Mouse (Mus musculus) liver, adult 2 months (tissue): ENCODE results near the gene Plekha1. TPM values are rescaled to one million over a fixed set of nuclear protein-coding genes. Genes with fewer than 3 reads are reported as not detected.

Experiments used
- DNase-seq: peaks from one replicate; pipeline ENCODE4 v3.0.0-alpha.2; 2011; ENCODE audit warnings: low read depth, low spot score; ENCODE audit errors: extremely low read depth
- H3K27ac ChIP-seq: fragments of 200-500 bp; replicated peaks from 2 replicates; pipeline ENCODE4 v1.5.1; 2012; ENCODE audit warnings: low read depth, mild to moderate bottlenecking, control low read depth, inconsistent platforms, low read length; ENCODE audit not compliant: insufficient read depth
- H3K27me3 ChIP-seq: fragments of 200-500 bp; 2 replicates; pipeline ENCODE4 v1.6.1; 2012; ENCODE audit warnings: mild to moderate bottlenecking, moderate library complexity, low read length, inconsistent platforms; ENCODE audit not compliant: control insufficient read depth, insufficient read depth
- H3K36me3 ChIP-seq: fragments of 200-500 bp; 2 replicates; pipeline ENCODE4 v1.6.1; 2012; ENCODE audit warnings: low read length, inconsistent platforms; ENCODE audit not compliant: control insufficient read depth, insufficient read depth
- H3K4me1 ChIP-seq: fragments of 200-500 bp; 2 replicates; pipeline ENCODE4 v1.6.1; 2011; ENCODE audit warnings: low read length; ENCODE audit not compliant: control insufficient read depth, insufficient read depth
- H3K4me3 ChIP-seq: fragments of 200-500 bp; 2 replicates; pipeline ENCODE4 v1.5.1; 2011; ENCODE audit warnings: low read depth, mild to moderate bottlenecking, control low read depth, low read length, moderate library complexity; ENCODE audit not compliant: insufficient read depth
- H3K79me2 ChIP-seq: fragments of 200-500 bp; 2 replicates; pipeline ENCODE4 v1.6.1; 2012; ENCODE audit warnings: inconsistent platforms, mild to moderate bottlenecking, low read length, moderate library complexity; ENCODE audit not compliant: control insufficient read depth, insufficient read depth
- H3K9ac ChIP-seq: fragments of 200-500 bp; 2 replicates; pipeline ENCODE4 v1.6.1; 2012; ENCODE audit warnings: low read depth, mild to moderate bottlenecking, control low read depth, inconsistent platforms, low read length
- CTCF ChIP-seq: fragments of 200-500 bp; IDR thresholded peaks from 2 replicates; pipeline ENCODE4 v1.5.1; 2011; ENCODE audit warnings: low read depth, low read length, control low read depth
- POLR2A ChIP-seq: fragments of 200-500 bp; IDR thresholded peaks from 2 replicates; pipeline ENCODE4 v1.6.1; 2011; ENCODE audit warnings: low read length, control low read depth; ENCODE audit not compliant: insufficient read depth; ENCODE audit errors: extremely low read depth
- WGBS: fragments of 180-500 bp; shearing (Covaris S2); methylation state at CpG from one replicate; pipeline ENCODE4 v1.1.7; 2018; 5-methylcytosine and 5-hydroxymethylcytosine counted together
- polyA plus RNA-seq: library from polyadenylated mRNA; depleted of rRNA; stranded (reverse); fragments of >200 nt; gene quantifications from 2 replicates; pipeline ENCODE4 v1.2.3, GENCODE M21; 2012
- total RNA-seq: library from RNA; depleted of rRNA; stranded (reverse); fragments of >200 nt; gene quantifications from 2 replicates; pipeline ENCODE4 v1.2.3, GENCODE M21; 2014

The Plekha1 gene
- total and polyA plus RNA-seq, 2 experiments = 5.6 to 7.0 TPM

DNA sequence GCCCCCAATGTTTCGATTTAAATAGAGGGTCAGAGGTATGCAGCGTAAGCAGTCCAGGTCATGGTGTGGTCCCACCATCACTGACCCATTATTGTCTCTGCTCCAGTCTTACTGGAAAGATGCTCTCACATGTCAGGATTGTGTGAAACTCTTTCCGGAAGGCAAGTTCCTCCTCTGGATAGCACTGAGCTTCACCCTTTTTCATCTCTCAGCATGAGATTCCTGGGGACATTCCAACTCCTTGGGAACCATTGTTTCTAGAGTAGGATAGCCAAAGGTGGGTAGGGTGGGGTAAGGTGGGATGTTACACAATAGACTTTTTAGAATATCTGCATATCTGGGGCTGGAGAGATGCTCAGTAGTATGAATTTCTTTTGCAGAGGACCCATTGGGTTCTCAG lies 80.2 kb downstream of the Plekha1 start:
- no peaks in the 10 kb centered on the region for H3K79me2 ChIP-seq
- H3K4me1 ChIP-seq = no peaks in the 10 kb centered on the region
- TF ChIP-seq CTCF (no peak), POLR2A (no peak)
- H3K4me3 ChIP-seq = no peak overlapping the region
- no peaks in the 10 kb centered on the region; the same call in 1 of the 2 replicates for H3K27me3 ChIP-seq
- H3K9ac ChIP-seq = no peak overlapping the region
- H3K27ac ChIP-seq = no peak overlapping the region
- 89% methylated on average over 3 of the region's 3 CpGs for WGBS
- no peak for DNase-seq
- H3K36me3 ChIP-seq = no peaks in the 10 kb centered on the region

DNA sequence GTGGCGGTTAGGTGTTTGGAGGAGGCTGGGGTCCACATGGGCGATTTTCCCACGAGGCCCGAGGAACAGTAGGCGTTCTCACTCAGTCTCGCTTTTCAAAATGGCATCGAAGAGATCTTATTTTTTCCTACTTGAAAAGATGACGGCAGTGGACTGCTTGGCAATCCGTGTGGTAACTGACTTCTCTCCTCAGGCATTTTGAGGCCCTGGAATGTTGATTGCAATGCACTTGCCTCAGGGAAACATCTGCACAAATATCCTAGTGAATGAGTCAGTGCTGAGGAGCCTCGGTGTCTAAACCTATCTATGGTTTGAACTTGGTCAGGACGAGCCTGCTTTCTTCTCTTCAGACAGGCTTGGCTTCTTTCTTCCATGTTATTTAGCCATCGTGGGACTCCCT lies 80.7 kb downstream of the Plekha1 start:
- H3K27me3 ChIP-seq = no peaks in the 10 kb centered on the region; the same call in 1 of the 2 replicates
- H3K9ac ChIP-seq = no peak overlapping the region
- H3K4me3 ChIP-seq = no peak overlapping the region
- TF ChIP-seq POLR2A (no peak), CTCF (no peak)
- H3K79me2 ChIP-seq = no peaks in the 10 kb centered on the region
- no peak overlapping the region for H3K27ac ChIP-seq
- no peak for DNase-seq
- H3K36me3 ChIP-seq = no peaks in the 10 kb centered on the region
- no peaks in the 10 kb centered on the region for H3K4me1 ChIP-seq
- 92% methylated on average over 12 of the region's 12 CpGs for WGBS

DNA sequence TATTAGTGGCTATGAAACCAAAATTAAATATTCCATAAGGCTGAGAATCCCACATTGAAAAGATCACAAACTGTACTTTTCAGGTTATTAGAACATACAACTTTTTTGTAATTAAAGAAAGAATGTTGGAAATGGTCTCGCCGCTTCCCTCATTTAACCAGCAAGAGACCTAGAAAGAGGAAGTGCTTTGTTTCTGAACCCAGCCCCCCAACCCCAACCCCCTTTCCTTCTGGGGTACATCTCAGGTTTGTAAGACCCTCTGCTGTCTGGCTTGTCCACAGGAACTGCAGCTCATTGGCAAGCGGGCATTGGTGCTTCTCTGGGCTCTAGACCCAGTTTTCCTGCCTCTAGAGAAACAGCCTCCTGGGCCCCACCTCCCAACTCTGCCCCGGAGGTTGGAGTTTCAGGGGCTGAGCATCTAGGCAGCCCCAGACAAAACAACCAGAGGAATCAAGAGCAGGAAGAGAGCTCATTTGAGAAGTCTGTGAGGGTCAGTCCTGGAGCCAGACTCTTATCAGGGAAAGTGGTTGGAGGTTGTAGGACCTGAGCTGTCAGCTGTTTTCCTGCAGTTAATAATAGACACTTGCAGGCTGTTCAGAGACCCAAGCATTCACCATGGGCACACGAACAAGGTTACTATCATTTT lies 83.1 kb downstream of the Plekha1 start:
- Histone ChIP-seq H3K79me2 (no peaks in the 10 kb centered on the region), H3K36me3 (no peaks in the 10 kb centered on the region), H3K4me1 (no peaks in the 10 kb centered on the region), H3K27me3 (no peaks in the 10 kb centered on the region; the same call in 1 of the 2 replicates), H3K4me3 (no peak overlapping the region), H3K27ac (no peak overlapping the region), H3K9ac (no peak overlapping the region)
- TF ChIP-seq POLR2A (no peak), CTCF (no peak)
- no peak for DNase-seq
- 52% methylated on average over 5 of the region's 5 CpGs for WGBS

DNA sequence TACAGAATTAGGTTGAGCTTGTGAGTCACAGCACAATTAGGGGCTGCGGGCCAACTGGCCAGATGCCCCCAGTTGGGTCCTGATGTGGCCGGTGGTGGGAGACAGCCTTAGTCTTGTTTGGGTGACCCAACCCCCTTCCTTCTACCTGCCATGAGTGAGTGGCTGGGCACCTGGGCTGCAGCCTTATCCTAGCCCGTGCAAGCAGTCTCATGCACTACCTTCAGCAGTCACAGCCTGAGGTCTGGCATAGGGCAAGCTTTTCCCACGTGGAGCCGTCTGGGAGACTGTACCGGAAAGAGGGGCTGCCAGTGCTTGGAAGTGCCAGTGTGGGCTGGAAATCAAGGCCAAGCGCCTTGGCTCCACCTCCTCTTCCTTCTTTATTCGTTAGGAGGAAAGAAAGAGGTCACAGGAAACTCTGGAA lies 83.8 kb downstream of the Plekha1 start:
- peak overlapping the region; percentile 52 for H3K27ac ChIP-seq
- H3K79me2 ChIP-seq = no peaks in the 10 kb centered on the region
- no peak overlapping the region for H3K4me3 ChIP-seq
- peaks cover 3% of the 10 kb centered on the region; the same call in 1 of the 2 replicates for H3K27me3 ChIP-seq
- no peaks in the 10 kb centered on the region for H3K36me3 ChIP-seq
- H3K9ac ChIP-seq = no peak overlapping the region
- no peak for DNase-seq
- H3K4me1 ChIP-seq = no peaks in the 10 kb centered on the region
- no peak for TF ChIP-seq CTCF
- no peak for TF ChIP-seq POLR2A
- 46% methylated on average over 8 of the region's 8 CpGs for whole genome bisulfite sequencing

DNA sequence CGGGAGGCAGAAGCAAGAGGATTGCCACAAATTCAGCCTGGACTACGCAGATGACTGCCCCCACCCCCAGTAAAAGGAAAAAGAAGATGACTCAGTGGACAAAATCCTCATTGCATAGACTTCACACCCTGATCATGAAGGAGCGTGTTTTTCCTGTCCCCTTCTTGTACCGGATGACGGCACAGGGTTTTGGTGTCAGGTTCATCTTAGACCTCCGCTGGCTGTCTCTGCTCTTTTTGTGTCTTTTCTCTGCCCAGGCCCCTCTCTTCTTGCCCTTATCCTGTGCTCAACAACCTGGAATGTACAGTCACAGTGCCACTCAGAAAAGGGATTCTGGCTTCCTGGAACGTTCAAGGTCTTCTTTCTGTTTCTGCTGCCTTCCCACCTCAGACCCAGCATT lies 84.9 kb downstream of the Plekha1 start:
- 90% methylated on average over 7 of the region's 7 CpGs for WGBS
- no peak for TF ChIP-seq POLR2A
- TF ChIP-seq CTCF = no peak
- DNase-seq = no peak
- H3K27me3 ChIP-seq = peaks cover 4% of the 10 kb centered on the region; the same call in 1 of the 2 replicates
- no peak overlapping the region for H3K9ac ChIP-seq
- no peaks in the 10 kb centered on the region for H3K79me2 ChIP-seq
- no peaks in the 10 kb centered on the region for H3K36me3 ChIP-seq
- H3K27ac ChIP-seq = no peak overlapping the region
- H3K4me3 ChIP-seq = no peak overlapping the region
- no peaks in the 10 kb centered on the region for H3K4me1 ChIP-seq

DNA sequence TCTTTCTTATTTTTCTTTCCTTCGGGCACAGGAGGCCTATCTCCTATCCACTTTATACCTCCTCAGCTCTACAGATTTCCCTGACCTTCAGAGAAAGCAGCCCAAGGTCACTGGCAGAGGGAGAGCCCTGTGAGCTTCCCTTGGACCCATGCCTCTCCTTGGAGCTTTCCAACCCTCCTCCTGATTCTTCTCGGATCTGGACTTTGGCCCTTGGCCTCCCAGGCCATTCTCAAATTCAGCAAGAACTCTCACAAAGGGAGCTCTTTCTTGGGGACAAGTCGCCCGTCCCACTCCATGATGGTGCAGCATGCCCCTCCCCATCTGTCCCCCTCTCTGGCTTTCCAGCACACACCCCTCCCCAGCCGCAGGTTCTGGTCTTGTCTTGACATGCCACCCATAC lies 85.4 kb downstream of the Plekha1 start:
- Histone ChIP-seq H3K4me3 (no peak overlapping the region), H3K9ac (no peak overlapping the region), H3K4me1 (no peaks in the 10 kb centered on the region), H3K36me3 (no peaks in the 10 kb centered on the region), H3K79me2 (no peaks in the 10 kb centered on the region), H3K27ac (no peak overlapping the region), H3K27me3 (peaks cover 4% of the 10 kb centered on the region; the same call in 1 of the 2 replicates)
- TF ChIP-seq POLR2A (no peak), CTCF (no peak)
- 91% methylated on average over 5 of the region's 5 CpGs for WGBS
- no peak for DNase-seq
